Mouse (Mus musculus) heart, postnatal 10 days (tissue): ENCODE data around the gene Foxp4. TPM values are rescaled to one million over a fixed set of nuclear protein-coding genes. Genes with fewer than 3 reads are reported as not detected.
A peak's percentile ranks its signal among the peaks of the same experiment; 100 is the strongest.
"Not testable (repeated sequence)": the region's sequence is repeated elsewhere in the genome, so short reads cannot be mapped to it uniquely, and the experiment has no call there.

Source experiments
- DNase-seq, 2 experiments: peaks; one replicate each; pipeline ENCODE4 v3.0.0; 2021
- intact Hi-C: fragments of 180-260 bp; cut with DNase I; formaldehyde crosslinking; loops from one replicate; pipeline ENCODE4 v1.15.1; 2025
- total RNA-seq, 2 experiments: library from RNA; stranded (reverse); gene quantifications; 2 replicates each; pipeline ENCODE4 v1.2.3; 2021

The Foxp4 gene
- total RNA-seq, 2 experiments from 2014 or later = 12.3 to 15.9 TPM

GRCm38 (mm10) chr17:47869874-47870273 is 54.6 kb downstream of the Foxp4 start:
- intact Hi-C loops = loop anchor here (5.0 kb wide), 3 partner anchors 52 to 467 kb away; partner anchors contain the start of gene Foxp4
- DNase-seq = no peak

GRCm38 (mm10) chr17:47866037-47866436 is 58.4 kb downstream of the Foxp4 start:
- no peak for DNase-seq
- intact Hi-C loops = no loop called here

- intact Hi-C loops = loop anchor here (1.0 to 2.0 kb wide), 2 partner anchors 71 to 120 kb away; no protein-coding TSS in a partner anchor
- DNase-seq = peak; percentile 90 to 95
Observed at GRCm38 (mm10) chr17:47864496-47864895, 59.9 kb downstream of the Foxp4 start.

- no peak for DNase-seq
- intact Hi-C loops = no loop called here
Observed at GRCm38 (mm10) chr17:47863437-47863836, 61.0 kb downstream of the Foxp4 start.

- no peak for DNase-seq
- intact Hi-C loops = no loop called here
Observed at GRCm38 (mm10) chr17:47863023-47863422, 61.4 kb downstream of the Foxp4 start.

GRCm38 (mm10) chr17:47855544-47855943 is 68.9 kb downstream of the Foxp4 start:
- intact Hi-C loops = no loop called here
- DNase-seq = no peak

GRCm38 (mm10) chr17:47854908-47855307 is 69.5 kb downstream of the Foxp4 start:
- DNase-seq = no peak
- intact Hi-C loops = no loop called here

- intact Hi-C loops = no loop called here
- DNase-seq = no peak
Observed at GRCm38 (mm10) chr17:47853760-47854159, 70.7 kb downstream of the Foxp4 start.

GRCm38 (mm10) chr17:47853336-47853735 is 71.1 kb downstream of the Foxp4 start:
- intact Hi-C loops = no loop called here
- no peak for DNase-seq

- intact Hi-C loops, DNase-seq: not testable (repeated sequence)
Observed at GRCm38 (mm10) chr17:47851798-47852360, 72.6 kb downstream of the Foxp4 start.

GRCm38 (mm10) chr17:47850639-47851314 is 73.7 kb downstream of the Foxp4 start:
- intact Hi-C loops = no loop called here
- DNase-seq = no peak

GRCm38 (mm10) chr17:47850035-47850434 is 74.4 kb downstream of the Foxp4 start:
- intact Hi-C loops = no loop called here
- peak; percentile 82 to 85 for DNase-seq

GRCm38 (mm10) chr17:47847985-47848384 is 76.5 kb downstream of the Foxp4 start:
- intact Hi-C loops = no loop called here
- no peak for DNase-seq

- DNase-seq = no peak
- intact Hi-C loops = no loop called here
Observed at GRCm38 (mm10) chr17:47845609-47846008, 78.8 kb downstream of the Foxp4 start.

GRCm38 (mm10) chr17:47843465-47843864 is 81.0 kb downstream of the Foxp4 start:
- intact Hi-C loops = no loop called here
- no peak for DNase-seq

GRCm38 (mm10) chr17:47841931-47842623 is 82.4 kb downstream of the Foxp4 start:
- intact Hi-C loops = no loop called here

GRCm38 (mm10) chr17:47841521-47841920 is 82.9 kb downstream of the Foxp4 start:
- intact Hi-C loops = no loop called here
- DNase-seq = no peak

More at GRCm38 (mm10) chr17:47841931-47842623, 82.4 kb downstream of the Foxp4 start:
- DNase-seq = peak; percentile 89 to 91

GRCm38 (mm10) chr17:47837808-47838207 is 86.6 kb downstream of the Foxp4 start:
- intact Hi-C loops = no loop called here
- DNase-seq = peak; percentile 35 to 59

- intact Hi-C loops = no loop called here
- peak in 1 of 2 experiments; percentile 38 for DNase-seq
Observed at GRCm38 (mm10) chr17:47834482-47834767, 90.0 kb downstream of the Foxp4 start, which contains the start of gene Mdfi. TSS of gene Mdfi (minus strand) at chr17:47834691.

GRCm38 (mm10) chr17:47833628-47834481 is 90.6 kb downstream of the Foxp4 start:
- peak in 1 of 2 experiments; percentile 37 for DNase-seq
- intact Hi-C loops = no loop called here
